Mouse (Mus musculus) CH12F3 (cell line): ENCODE measurements at regions not wholly inside any gene's neighbourhood (a gene's known extent, or its start where the extent isn't known, plus 50 kb on each side); places are given as distances from the start of the nearest gene placed in this dataset.

Source experiments
- in situ Hi-C: fragments of 300-500 bp; cut with MboI; formaldehyde crosslinking; loops from 2 replicates; pipeline ENCODE4 v1.14.3; 2020; ENCODE audit warnings: low sequenced_read_pairs

DNA sequence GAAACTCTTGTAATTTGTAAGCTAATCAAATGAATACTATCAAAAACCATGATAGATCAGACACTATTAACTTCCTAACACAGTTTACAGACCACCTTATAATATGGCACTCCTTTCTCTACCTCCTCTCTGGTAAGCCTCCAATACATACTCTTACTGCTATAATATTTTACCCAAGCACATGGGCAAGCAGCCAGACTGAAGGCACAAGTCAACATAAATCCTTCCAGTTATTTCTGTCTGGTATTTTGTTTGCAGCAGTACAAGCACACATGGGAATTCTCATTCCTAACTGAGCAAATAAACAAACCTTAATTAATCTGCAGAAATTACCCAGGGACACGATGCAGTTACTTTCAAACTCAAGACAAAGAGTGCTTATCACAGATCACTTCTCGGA lies 210.7 kb upstream of the Zc3h12c start:
- in situ Hi-C loops, result loop anchor here (10.0 kb wide), 1 partner anchor 384 kb away; no protein-coding TSS in a partner anchor

DNA sequence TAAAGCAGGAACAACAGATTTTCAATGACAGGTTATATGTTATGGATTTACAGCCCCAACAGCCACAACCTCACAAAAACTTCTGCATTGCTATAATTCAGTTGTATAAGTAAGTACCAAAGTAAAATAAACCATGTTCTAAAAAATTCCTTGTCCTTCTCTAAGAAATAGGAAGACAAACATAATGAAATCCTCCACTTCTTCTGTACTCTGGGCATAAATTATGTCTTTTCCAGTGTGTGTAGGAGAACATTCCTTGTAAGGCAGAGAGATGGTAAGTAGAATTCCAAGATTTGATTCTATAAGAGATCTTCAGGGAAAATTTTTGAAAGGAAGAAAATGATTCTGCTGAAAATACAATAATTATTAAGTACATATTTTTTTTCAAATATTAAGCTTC lies 209.4 kb upstream of the Zc3h12c start:
- in situ Hi-C loops, result loop anchor here (10.0 kb wide), 1 partner anchor 383 kb away; no protein-coding TSS in a partner anchor

DNA sequence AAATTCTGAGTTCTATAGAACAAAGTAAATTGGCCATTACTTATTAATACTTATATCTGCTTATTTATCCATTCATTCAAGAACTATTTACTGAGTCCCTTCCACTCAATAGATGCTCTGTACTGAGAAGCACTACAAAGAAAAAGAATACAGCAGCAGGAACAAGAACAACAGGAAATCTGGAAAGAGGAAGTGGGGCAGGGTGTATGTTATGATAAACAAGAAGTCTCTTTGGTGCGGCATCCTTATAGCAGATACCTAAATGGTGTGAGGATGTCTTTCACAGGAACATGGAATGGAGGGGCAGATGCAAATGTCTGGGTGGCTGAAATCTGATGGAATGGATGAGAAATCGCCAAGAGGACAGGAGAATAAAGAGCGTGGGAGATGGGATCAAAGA lies 208.5 kb upstream of the Zc3h12c start:
- in situ Hi-C loops, result loop anchor here (10.0 kb wide), 1 partner anchor 382 kb away; no protein-coding TSS in a partner anchor

DNA sequence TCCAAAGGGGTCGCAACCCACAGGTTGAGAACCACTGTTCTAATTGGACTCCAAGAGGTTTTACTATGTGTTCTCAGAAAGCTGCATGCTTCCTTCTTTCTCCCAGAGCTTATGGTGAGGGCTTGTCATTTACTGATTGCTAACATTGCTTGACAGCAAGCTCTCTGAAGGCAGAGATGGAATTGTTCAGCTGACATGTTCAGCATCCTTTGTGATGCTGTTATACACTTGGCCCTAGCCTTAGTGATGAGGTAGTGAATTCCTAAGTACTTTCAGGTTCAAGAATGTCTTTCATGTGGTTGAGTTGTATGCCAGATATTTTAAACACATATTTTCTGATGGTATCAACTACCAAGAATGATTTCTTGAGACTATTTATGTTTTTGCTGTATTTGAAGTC lies 202.9 kb upstream of the Zc3h12c start:
- in situ Hi-C loops, result loop anchor here (10.0 kb wide), 1 partner anchor 376 kb away; no protein-coding TSS in a partner anchor

DNA sequence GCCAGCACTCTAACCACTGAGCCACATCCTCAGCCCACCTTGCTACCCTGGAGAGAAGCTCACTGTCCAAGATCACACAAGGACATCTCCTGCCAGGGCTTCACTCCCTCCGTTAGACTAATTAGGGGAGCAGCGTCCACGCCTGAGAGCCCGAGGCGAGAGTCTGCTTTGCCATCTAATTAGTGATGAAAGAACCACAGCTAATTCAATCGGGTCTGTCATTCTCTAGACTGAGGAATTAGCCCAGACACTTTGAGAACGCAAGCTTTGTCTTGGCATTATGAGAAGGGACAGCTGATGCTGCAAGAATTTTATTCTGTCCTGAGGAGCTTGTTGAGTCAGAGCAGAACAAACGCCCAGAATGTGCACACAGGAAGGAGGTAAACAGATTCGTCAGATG lies 200.5 kb upstream of the Zc3h12c start:
- in situ Hi-C loops, result no loop called here

DNA sequence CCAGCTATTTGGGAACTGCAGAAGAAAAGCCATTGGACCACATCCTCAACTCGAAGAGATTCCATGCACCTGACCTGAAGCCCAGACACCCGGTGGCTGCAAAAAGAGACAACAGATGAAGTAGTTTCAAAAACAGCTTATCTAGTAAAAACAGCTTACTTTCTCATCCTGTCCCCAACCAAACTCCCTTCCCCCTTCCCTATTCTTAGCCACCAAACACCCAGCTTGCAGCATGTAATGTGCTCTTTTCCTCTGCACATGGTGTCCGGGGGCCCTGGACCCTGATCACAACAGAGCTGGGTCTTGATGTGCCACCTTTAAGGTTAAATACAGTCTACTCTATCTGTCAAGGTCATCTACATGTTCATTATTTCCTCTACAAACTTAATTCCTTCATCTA lies 199.7 kb upstream of the Zc3h12c start:
- in situ Hi-C loops, result no loop called here

DNA sequence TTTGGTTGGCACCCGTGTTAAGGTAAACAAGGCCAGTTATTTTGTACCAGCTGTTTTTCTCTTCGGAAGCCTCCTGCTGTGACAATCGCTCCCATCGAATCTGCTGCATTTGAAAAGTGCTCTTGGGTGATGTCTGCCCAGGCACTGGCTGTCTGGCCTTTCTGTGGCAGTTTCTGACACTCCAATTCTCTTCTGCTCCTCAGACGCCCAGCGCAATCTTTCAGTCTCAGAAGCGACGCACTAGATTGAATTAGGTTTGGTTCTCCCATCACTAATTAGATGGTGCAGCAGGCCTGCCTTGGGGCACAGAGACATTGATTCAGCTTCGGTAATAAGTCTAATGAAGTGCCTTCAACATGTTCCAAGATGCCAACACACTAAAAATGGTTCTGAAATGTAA lies 197.7 kb upstream of the Zc3h12c start:
- in situ Hi-C loops, result no loop called here

DNA sequence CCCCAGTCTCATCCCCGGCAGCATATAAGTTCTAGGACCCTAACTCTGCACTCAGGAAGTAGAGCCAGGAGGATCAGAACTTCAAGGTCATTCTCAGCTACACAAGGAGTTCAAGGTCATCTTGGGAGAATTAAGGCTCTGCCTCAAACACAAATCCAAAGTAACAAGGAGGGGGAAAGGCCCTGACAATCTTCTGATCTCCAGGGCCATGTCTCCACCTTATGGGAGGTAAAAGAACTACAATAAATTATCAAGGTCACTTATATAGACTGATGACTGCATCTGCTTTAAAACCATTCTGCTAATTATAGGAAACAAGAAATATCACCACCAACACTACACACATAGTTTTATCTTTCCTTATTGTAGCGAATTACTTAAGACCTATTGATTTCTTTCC lies 193.2 kb upstream of the Zc3h12c start:
- in situ Hi-C loops, result no loop called here

DNA sequence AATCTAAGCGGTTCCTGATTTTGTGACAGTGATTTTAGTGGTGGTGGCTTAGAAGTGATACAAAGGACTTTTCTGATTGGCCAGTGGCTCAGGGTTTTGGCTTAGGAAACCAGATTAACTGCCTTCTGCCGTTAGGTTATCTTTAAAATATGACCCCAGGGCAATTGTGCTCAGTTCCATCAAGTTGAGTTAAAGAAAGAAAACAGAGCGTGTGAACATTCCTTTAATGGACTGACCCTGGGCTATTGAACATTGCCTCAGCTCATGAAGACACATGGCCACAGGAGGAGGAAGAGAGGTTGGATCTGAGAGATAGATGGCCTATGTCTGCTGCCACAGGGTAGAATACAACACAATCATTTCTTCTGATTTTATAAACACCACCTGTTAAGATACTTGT lies 191.0 kb upstream of the Zc3h12c start:
- in situ Hi-C loops, result no loop called here

DNA sequence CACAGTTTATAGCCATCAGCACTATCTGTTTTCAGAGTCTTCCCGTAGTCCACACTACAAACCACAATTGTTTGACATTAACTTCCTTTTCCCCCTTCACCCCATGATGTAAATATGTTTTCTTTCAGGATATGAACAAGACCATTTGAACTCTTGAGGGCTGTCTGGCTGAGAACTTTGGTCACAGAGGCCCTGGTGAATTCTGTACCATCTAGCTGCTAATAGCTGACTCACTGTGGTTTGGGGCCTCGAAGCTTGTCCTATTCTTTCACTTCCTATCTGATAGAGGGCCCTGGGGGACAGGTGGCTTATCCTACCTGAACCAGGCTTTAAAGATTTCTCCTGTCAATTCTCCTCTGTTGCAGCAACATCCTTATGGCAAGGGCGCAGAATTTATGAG lies 188.2 kb upstream of the Zc3h12c start:
- in situ Hi-C loops, result no loop called here

DNA sequence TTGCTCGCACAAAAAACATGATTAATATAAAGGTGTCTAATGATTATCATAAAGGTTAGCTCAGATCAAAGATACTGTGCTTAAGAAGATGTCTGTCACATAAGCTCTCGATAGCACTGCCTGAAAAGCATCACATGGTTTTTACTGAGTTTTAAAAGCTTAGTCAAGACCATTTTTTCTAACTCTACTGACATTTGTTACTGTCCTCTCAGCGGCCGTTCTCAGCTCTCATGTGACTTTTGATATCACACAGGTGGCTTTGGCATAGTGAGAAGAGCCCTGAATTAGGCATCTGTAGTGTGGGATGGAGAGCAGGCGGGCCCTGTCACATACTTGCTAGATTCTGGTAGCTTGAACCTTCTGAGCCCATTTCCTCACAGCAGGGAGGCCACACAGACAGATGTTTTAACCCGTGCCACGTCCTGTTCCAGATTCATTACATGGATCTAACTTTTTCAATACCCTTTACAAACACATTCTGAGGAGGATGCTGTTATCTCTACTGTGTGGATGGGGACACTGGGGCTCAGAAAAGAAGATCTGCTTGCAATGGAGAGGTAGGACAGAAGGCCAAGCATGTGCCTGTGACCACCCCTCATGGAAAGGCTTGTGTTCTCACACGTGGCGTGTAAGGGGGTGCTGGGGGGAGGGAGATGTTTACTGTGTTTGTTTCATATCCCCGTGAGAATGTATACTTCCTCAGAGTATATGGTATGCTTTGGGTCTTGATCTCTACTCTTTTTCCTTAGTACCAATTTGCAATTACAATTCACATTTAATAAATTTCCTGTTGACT lies 187.0 kb upstream of the Zc3h12c start:
- in situ Hi-C loops, result no loop called here

DNA sequence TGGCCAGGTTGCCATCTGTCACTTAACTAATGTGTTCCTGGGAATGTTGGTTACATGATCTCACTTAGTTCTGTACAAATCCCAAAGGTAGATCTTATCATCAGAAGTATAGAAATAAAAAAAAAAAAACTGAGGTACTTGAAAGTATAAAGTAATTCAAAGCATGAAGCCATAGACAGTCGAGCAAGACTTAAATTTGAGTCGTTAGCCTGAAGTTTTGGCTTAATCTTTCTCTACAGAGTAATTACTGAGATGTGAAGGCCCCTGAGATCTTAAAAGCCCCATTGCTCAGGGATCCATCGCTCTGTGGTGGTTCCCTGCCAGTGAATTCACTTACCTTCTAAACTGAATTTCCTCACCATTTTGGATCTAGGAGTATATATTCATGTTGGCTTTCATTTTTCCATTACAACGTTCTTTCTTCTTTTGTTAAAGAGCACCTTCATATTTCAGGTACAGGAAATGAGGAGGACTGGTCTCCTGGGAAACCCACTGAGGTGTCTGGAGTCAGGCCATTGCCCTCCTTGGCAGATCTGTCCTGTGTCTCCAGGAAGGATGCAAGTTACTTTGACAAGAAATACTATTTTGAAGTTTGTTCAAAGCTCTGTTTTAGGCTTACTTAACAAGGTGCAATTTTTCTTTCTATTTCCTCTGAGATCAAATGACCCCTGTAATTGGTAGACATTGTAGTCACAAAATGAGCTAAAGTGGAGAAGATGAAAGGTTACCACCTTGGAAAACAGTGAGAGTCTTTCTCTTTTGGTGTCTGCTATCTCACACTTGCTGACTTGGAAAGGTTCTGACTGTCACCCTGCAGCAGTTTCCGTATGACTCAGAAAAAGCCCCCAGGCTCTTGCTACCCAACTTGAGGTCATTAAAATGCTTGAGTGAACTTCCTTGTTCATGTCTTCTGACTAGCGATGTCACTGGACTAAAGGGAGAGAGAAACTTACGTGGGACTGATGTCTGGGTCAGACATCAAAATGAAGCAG lies 180.5 kb upstream of the Zc3h12c start:
- in situ Hi-C loops, result loop anchor here (5.0 kb wide), 1 partner anchor 47 kb away; no protein-coding TSS in a partner anchor

DNA sequence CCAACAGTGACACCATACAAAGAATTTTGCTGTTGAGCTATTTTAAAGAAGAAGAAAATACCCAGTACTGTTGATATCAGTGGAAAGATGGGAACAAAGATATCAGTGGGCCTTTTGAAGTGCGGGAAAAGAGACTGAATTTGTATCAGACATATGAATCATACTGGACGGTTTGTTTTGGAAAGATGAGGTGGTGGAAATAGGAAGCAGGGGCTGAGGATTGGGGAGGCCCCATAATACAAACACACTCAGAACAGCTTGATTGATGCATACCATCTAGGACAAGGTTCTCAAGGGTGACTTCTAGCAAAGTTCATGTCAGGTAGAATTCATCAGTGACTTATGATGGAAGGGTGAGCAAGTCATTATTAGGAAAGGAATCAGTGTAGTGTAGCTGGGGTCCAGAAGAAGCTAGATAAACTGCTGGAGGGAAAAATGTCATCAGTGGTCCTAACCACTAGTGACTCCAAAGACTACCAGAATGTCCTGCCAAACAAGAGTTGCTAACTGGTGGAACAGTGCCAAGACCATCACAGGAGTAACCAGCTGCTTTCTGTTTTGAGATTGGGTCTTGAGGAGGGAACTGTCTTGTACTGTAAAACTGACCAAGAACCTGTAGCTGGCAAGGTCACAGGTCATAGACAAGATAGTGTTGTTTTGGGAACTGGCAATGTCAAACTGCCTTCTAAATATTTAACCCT lies 176.0 kb upstream of the Zc3h12c start:
- in situ Hi-C loops, result no loop called here

DNA sequence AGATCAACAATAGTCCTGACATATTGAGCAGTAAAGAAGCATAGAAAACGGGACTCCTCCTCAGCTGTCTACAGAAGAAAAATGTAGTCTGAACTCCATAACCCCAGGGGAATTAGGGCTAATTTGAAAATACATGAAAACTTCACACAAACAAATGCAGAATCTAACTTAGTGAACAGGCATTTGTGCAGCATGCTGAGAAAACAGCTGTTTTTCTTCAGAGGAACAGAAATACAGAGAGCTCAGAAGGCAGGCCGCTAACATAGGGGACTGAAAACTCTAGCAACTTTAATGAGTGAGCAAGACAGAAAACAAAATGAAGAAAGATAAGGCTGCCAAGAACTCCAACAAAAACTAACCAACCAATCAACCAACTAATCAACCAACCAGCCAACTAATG lies 172.7 kb upstream of the Zc3h12c start:
- in situ Hi-C loops, result no loop called here

DNA sequence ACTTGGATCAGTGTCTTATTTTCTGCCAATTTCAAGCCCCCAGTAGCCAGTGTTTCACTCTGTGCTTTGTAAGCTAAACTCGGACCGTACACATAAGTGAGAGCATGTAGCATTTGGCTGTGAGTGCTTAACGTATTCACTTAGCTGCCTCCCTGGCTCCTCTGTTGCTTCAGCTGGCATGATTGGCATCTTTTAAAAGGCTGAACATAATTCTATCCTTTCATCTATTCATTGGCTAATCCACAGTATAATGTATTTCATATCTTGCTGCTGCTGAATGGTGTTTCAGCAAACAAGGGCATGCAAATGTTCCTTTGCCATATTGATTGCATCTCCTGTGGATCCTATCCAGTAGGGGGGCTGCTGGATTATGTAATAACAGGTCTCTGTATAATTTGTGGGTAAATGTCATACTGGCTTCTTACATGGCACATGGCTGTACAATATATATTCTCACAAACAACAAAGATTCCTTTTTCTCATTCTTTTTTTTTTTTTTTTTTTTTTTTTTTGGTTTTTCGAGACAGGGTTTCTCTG lies 169.5 kb upstream of the Zc3h12c start:
- in situ Hi-C loops, result no loop called here

DNA sequence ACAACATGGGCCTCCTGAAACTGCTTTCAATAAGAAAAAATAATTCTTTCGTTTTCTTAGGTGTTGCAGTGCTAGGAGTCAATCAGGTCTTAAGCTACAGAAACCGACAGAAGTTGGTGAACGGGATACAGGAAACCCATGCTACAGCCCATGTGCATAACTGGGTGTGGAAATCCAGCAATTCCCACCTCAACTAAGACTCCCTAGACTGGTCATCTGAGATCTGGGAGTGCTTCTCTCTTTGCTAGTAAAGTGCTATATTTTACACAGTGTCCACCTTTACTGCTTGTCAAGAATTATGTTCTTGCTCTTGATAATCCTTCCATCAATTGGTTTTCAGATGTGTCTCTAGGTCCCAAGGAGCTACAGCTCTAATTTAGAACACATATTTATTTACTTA lies 166.4 kb upstream of the Zc3h12c start:
- in situ Hi-C loops, result no loop called here

DNA sequence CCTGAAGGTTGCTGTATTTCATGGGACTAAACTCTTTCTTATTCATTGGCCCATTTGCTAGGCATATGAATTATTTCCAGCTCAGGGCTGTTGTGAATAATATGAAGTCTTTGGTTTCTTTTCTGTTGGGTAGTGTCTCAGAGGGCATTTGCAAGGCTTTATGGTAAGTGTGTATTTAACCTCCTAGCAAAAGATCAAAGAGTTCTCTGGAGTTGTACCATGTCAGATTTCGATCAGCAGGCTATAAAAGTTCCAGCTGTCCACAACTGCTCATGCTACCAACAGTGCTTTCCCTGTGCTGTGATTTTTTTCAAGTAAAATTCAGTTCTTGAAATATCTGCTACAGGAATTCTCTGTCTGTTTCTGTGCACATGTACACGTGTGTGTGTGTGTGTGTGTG lies 165.5 kb upstream of the Zc3h12c start:
- in situ Hi-C loops, result no loop called here

DNA sequence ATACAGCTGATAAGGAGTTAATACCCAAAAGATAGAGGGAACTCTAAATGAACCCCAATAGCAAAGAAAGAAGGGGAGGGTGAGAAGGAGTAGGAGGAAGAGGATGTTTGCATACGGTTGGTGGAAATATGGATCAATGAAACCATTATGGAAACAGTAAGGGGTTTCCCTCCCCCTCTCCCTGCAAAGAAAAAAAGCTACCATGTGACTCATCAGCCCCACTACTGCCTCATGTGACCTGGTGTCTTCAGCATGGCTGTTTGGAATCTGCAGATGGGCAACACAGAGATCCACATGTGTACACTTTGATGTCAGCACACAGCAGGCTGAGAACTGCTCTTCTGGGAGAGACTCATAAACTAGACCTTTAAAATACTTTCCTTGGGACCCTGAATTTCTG lies 163.4 kb upstream of the Zc3h12c start:
- in situ Hi-C loops, result no loop called here

DNA sequence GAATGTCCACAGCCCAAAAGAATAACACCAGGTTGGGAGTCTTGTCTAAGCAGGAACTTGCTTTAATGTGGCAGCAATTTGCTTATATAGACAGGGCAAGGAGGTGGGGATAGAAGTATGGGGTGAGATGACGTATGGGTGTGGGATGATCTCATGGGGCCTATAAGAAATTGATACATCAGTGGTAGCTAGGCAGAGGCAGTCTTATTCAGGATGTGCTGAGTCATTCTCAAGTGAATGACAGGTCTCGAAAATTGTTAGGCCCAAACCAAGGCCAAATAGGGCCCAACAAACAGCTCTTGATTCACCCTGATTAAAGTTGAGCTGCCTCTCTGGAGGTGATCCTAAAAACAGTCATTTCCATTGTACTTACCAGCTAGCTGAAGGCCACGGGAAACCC lies 162.3 kb upstream of the Zc3h12c start:
- in situ Hi-C loops, result no loop called here

DNA sequence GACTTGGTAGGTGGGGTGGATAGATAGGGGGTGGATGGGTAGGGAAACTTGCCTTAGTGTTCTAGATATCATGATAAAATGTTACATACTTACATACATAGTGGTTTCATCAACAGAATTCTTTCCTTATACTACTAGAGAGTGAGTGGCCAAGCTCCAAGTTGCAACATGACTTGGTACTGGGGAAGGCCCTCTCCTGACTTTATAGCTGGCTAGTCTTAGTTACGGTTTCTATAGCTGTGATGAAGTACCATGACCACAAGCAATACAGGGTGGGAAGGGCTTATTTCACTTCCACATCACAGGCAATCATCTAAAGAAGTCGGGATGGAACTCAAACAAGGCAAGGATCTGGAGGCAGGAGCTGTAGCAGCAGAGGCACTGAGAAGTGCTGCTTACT lies 156.0 kb upstream of the Zc3h12c start:
- in situ Hi-C loops, result no loop called here

DNA sequence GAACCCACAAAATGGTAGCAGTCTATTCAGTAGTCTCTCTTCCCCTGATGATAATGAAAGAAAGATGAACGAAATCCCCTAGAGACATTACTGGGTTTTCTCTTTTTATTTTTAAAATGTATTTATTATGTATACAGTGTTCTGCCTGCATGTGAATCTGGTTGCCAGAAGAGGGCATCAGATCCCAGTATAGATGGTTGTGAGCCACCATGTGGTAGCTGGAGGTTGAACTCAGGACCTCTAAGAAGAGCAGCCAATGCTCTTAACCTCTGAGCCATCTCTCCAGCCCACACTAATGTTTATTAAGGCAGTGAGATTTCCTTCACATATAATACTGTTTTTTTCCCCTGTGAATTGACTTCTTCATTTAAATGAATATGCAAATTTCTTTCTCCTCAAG lies 155.4 kb upstream of the Zc3h12c start:
- in situ Hi-C loops, result no loop called here
